Mouse (Mus musculus): ENCODE measurements around the gene Mag.
"Not testable (repeated sequence)": the region's sequence is repeated elsewhere in the genome, so short reads cannot be mapped to it uniquely, and the experiment has no call there.

Gene Mag

GRCm38 (mm10) chr7:30940070-30940469 lies 25.4 kb upstream of the Mag start:
- not testable (repeated sequence) for DNase-seq (ENCODE audit: low read depth, low spot score)

GRCm38 (mm10) chr7:30935422-30936099 lies 20.9 kb upstream of the Mag start:
- DNase-seq (ENCODE audit: low read depth, low spot score), result not testable (repeated sequence)

- DNase-seq (ENCODE audit: low read depth, low spot score), result not testable (repeated sequence)
These were observed 9.9 kb upstream of the Mag start, which contains the start of gene Hamp2 for GRCm38 (mm10) chr7:30924581-30924980. TSS of gene Hamp2 (minus strand) at chr7:30924681.

DNA sequence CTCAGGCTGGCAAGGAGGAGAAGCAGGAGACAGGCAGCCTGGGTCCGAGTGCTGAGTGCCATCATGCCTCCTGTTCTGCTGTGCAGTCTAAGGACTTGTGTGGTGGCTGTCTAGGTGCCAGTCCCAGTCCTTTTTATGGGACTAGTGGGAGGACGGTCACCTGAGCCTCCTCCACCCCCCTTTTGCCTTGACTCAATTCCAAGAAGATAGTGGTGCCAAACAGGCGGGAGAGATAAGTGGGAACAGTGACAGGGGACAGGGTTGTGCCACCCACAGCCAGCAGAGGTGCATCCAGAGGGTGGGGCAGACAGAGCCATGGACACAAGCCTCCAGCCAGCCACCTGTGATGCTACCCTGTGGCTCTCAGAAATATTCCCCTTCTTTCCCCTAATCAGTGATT lies 9.4 kb upstream of the Mag start:
- DNase-seq (ENCODE audit: low read depth, low spot score), result no peak

- DNase-seq (ENCODE audit: low read depth, low spot score), result not testable (repeated sequence)
These were observed 7.8 kb upstream of the Mag start for GRCm38 (mm10) chr7:30922490-30922889.

- DNase-seq (ENCODE audit: low read depth, low spot score), result no peak
These were observed 5.5 kb upstream of the Mag start for GRCm38 (mm10) chr7:30920217-30920616.

- DNase-seq (ENCODE audit: low read depth, low spot score), result no peak
These were observed 2.5 kb upstream of the Mag start for GRCm38 (mm10) chr7:30917219-30917618.

GRCm38 (mm10) chr7:30916713-30917112 lies 2.0 kb upstream of the Mag start:
- no peak for DNase-seq (ENCODE audit: low read depth, low spot score)

GRCm38 (mm10) chr7:30909773-30910172 lies 4.9 kb downstream of the Mag start:
- DNase-seq (ENCODE audit: low read depth, low spot score), result no peak

- DNase-seq (ENCODE audit: low read depth, low spot score), result no peak
These were observed 5.7 kb downstream of the Mag start for GRCm38 (mm10) chr7:30908992-30909431.

- DNase-seq (ENCODE audit: low read depth, low spot score), result no peak
These were observed 6.2 kb downstream of the Mag start for GRCm38 (mm10) chr7:30908277-30908991.

DNA sequence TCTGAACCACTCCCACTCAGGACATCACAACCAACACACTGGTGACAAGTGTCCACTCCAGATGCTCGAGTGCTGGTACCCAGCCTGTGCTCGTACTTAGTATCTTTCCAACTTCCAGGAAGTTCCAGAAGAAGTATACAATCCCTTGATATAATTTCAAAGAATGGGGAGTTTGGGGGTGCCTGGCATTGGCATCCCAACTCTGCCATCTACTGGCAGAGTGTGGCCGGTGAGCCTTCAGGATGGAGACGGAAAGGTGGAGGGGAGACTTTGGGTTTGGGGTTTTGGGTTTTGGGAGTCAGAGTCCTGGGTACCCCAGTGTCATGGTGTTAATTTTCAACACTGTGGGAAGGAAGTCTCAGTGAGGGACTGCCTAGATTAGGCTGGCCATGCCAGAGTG lies 10.6 kb downstream of the Mag start:
- no peak for DNase-seq (ENCODE audit: low read depth, low spot score)

DNA sequence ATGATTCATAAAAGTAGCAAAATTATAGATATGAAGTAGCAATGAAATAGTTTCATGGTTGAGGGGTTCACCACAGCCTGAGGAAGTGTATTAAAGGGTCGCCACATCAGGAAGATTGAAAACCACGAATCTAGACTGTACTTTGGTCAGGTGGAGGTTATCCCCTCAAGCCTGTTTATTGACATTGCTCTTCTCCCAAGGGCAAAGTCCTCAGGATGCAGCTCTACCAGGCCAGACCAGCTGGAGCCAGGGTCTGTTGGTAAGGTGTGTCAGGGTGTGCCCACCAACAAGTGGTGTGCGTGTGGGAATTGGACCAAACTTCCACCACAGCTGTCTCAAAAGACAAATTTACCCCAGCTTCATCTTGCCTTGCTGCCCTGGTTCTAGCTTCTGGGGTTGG lies 19.5 kb downstream of the Mag start:
- DNase-seq (ENCODE audit: low read depth, low spot score), result no peak

GRCm38 (mm10) chr7:30892515-30892914 lies 22.2 kb downstream of the Mag start:
- DNase-seq (ENCODE audit: low read depth, low spot score), result no peak

DNA sequence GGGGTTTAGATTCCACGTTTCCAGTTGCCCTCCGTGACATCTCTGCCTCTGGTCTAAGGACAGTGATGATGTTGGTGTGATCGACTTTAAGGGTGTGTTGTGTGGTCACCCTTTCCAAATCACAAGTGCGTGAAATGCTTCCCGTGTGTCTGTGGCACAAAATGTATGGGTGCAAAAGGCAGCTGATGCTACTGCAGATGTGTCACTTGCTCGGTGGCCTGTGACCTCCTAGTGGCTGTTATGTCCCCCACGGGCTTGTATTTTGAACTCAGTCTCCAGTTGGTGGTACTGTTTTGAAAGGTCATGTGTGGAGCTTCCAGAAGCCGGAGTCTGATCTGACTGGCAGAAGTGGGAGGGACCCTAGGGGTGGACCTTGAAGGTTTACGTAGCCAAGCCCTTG lies 22.9 kb downstream of the Mag start:
- DNase-seq (ENCODE audit: low read depth, low spot score), result no peak

DNA sequence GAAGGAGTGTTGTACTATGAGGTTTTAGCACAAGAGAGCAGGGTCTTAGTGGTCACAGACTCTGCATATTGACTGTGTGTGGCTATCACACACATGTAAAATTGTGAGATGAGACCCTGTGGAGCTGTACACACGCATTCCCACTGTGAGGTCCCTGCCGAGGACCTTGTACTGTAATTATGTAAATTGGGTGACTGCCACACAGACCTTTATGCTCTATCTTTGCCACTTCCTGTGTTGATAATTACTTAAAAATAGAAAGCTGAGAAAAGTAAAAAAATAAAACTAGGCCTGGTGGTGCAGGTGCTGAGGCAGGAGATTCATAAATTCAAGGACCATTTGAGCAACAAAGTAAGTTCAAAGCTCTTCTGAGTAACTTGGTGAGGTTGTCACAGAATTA lies 24.0 kb downstream of the Mag start:
- DNase-seq (ENCODE audit: low read depth, low spot score), result no peak

GRCm38 (mm10) chr7:30888786-30889185 lies 25.9 kb downstream of the Mag start:
- no peak for DNase-seq (ENCODE audit: low read depth, low spot score)

DNA sequence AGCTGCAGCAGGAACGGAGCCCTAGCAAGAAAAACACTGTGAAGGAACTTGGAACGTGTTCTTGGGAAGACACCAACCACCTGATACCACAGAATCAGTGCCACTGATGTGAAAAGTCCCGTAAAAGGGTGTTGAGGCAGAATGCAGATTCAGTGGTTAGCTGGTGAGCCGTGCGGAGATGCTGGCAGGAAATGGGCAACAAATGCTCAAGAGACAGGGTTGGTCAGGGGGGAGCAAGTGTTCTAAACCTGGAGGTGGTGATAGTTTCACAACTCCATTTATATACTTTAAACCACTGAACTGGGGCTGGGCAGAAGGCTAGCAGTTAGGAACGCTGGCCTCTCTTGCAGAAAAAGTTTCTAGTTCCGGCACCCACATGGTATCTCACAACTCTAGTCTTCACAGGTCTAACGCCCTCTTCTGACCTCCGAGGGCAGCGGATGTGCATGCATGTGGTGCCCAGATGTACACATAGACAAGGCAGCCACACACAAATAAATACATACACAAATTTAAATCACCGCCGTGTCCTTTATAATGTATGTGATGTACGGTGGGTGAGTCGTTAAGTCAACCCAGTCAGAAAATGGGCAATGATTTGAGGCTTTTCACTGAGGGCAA lies 27.0 kb downstream of the Mag start:
- DNase-seq (ENCODE audit: low read depth, low spot score), result no peak

- no peak for DNase-seq (ENCODE audit: low read depth, low spot score)
These were observed 27.8 kb downstream of the Mag start for GRCm38 (mm10) chr7:30886852-30887251.

DNA sequence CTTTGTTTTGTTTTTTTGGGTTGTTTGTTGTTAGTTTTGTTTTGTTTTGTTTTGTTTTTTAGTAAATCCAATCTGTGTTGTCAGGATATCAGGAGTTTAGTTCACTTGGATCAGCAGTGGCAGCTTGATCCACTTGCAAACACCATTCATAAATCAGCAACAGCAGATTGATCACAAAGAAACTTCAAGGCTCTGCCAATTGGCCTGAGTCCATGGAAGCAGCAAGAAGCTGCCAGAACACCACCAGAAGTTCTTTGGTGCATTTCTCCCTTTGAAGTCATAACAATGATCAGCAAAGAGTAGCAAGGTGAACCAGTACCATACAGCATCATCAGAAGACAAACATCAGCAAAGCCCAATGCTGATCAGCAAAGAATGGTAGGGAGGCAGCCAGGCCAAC lies 30.6 kb downstream of the Mag start:
- DNase-seq (ENCODE audit: low read depth, low spot score), result no peak

DNA sequence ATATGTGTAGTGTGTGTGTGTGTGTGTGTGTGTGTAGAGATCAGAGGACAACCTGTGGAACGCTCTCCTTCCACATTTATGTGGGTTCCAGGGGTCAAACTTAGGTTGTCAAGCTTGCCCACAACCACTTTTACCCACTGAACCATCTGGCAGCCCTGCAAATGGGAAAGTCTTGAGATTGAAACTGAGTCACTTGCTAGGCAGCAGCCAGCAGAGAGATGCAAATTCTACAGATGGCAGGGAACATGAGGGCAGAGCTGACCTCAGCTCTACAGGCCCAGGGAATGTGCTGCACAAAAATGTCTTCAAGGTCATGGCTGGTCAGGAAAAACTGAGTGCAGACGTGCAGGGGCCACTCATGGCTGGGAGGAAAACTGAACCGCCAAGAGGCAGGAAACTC lies 33.3 kb downstream of the Mag start:
- DNase-seq (ENCODE audit: low read depth, low spot score), result no peak

DNA sequence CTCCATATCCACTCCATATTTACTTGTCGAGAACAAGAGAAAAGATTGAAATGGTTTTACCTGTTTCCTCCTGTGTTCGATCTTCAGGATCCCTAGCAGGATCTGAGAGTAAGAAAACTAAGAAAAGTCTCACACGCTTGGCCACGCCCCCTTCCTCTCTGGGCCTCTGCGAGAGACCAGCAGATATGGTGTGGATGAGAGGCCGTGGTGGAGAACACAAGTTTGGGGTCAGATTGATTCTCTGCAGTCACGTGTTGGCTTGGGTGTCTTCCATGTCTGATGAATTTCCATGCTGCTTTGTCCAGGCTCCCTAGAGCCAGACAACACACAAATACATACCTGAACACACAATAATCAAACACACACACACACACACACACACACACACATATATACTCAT lies 34.5 kb downstream of the Mag start, which contains the start of gene Cd22:
Cd22 (minus strand) TSS at position 167 of the 400 bp plus-strand sequence.
- no peak for DNase-seq (ENCODE audit: low read depth, low spot score)

GRCm38 (mm10) chr7:30878950-30879349 lies 35.7 kb downstream of the Mag start:
- no peak for DNase-seq (ENCODE audit: low read depth, low spot score)
